Mouse (Mus musculus): ENCODE measurements around the gene Kcne3. TPM values are rescaled to one million over a fixed set of nuclear protein-coding genes. Genes with fewer than 3 reads are reported as not detected.

The Kcne3 gene
- total RNA-seq, 1 experiment = not detected

DNA sequence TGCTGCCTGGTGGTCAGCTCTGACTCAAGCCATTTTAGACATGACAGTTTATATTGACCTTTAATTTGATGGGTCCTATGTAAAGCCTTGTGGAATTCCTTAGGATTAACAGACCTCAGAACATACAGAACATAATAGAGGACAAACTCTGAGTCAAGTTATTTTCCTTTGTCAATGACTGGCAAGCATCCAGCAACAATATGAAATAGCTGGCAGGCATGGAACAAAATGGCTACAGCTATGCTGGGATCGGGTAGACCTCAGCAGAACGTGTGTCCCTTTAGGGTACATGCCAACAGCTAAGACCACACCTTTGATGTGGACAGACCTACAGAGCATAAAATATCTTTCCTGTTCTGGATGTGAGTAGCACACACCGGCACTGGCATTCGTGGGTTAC, 12.8 kb upstream of the Kcne3 start:
- no peak for DNase-seq (ENCODE audit: low read depth, low spot score)
- no peak overlapping the region for H3K27ac ChIP-seq (ENCODE audit: insufficient read depth, low read depth, low read length, poor library complexity, severe bottlenecking)
- H3K9me3 ChIP-seq (ENCODE audit: control insufficient read depth, insufficient read depth, low read depth, low read length) = no peaks in the 10 kb centered on the region
- H3K4me1 ChIP-seq (ENCODE audit: control insufficient read depth in 2 of 2, insufficient read depth in 2 of 2, low read length in 2 of 2, poor library complexity in 1 of 2) = no peaks in the 10 kb centered on the region; a peak in 1 of 4 replicates
- TF ChIP-seq ZNF384 (IDR thresholded peaks at IDR 0.05; ENCODE audit: low read depth, low read length) = no peak
- TF ChIP-seq CHD2 (IDR thresholded peaks at IDR 0.05; ENCODE audit: low read depth, low read length) = no peak
- H3K36me3 ChIP-seq (ENCODE audit: control insufficient read depth, insufficient read depth, low read length, poor library complexity, severe bottlenecking) = no peaks in the 10 kb centered on the region
- H3K4me3 ChIP-seq (ENCODE audit: insufficient read depth in 1 of 2, low read depth in 1 of 2, low read length in 2 of 2, poor library complexity in 1 of 2, severe bottlenecking in 1 of 2) = no peak overlapping the region
- no peak overlapping the region for H3K9ac ChIP-seq (ENCODE audit: insufficient read depth, low read depth, low read length, poor library complexity, severe bottlenecking)
- in situ Hi-C loops (cut with MboI; ENCODE audit: low sequenced_read_pairs in 2 of 2, unreplicated experiment in 2 of 2) = no loop called here

DNA sequence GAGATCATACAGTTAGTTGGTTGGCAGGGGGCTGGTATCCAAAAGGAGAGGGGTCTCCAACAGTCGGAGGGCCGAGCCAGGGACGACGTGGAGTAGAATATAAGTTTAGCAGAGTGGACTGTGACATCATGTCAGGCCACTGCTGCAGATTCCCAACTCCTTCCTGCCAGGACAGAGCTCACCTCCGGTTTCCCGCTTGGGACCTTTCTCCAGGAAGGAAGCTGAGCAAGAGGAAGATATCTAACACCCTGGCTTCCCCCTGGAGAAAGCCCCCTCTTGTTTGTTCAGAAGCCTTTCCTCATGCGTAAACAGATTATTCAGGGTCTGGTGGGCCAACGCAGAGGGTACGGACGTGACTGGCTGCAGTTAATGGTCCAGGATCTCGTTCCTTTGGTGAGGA, 7.6 kb upstream of the Kcne3 start:
- DNase-seq (ENCODE audit: low read depth, low spot score) = no peak
- no peak overlapping the region for H3K27ac ChIP-seq (ENCODE audit: insufficient read depth, low read depth, low read length, poor library complexity, severe bottlenecking)
- H3K9me3 ChIP-seq (ENCODE audit: control insufficient read depth, insufficient read depth, low read depth, low read length) = no peaks in the 10 kb centered on the region
- no peak overlapping the region for H3K4me3 ChIP-seq (ENCODE audit: insufficient read depth in 1 of 2, low read depth in 1 of 2, low read length in 2 of 2, poor library complexity in 1 of 2, severe bottlenecking in 1 of 2)
- no peak overlapping the region for H3K9ac ChIP-seq (ENCODE audit: insufficient read depth, low read depth, low read length, poor library complexity, severe bottlenecking)
- TF ChIP-seq ZNF384 (IDR thresholded peaks at IDR 0.05; ENCODE audit: low read depth, low read length) (no peak), ZC3H11A (IDR thresholded peaks at IDR 0.05; ENCODE audit: borderline replicate concordance, low read depth, low read length) (no peak), MAFK (IDR thresholded peaks at IDR 0.05; ENCODE audit: insufficient read depth, low read depth, low read length) (no peak), HCFC1 (IDR thresholded peaks at IDR 0.05; ENCODE audit: borderline replicate concordance, insufficient read depth, low read length) (no peak), CHD2 (IDR thresholded peaks at IDR 0.05; ENCODE audit: low read depth, low read length) (no peak)
- in situ Hi-C loops (cut with MboI; ENCODE audit: low sequenced_read_pairs in 2 of 2, unreplicated experiment in 2 of 2) = no loop called here
- no peaks in the 10 kb centered on the region for H3K4me1 ChIP-seq (ENCODE audit: control insufficient read depth in 2 of 2, insufficient read depth in 2 of 2, low read length in 2 of 2, poor library complexity in 1 of 2)
- no peaks in the 10 kb centered on the region for H3K36me3 ChIP-seq (ENCODE audit: control insufficient read depth, insufficient read depth, low read length, poor library complexity, severe bottlenecking)

DNA sequence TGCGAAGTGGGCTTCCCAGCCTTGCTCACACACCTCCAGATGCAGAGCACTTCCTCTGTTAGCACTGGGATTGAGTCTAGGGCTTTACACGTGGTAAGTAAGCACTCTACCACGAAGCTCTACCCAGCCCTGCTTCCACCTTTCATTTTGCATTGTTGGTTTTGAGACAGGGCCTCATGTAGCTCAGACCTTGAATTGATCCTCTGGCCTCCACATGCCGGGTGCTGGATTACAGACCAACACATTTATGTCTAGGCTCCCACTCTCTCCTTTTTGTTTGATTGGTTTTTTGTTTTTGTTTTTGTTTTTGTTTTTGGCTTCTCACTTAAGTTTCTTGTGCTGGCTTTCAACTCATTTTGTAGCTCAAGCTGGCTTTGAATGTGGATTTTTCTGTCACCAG, 5.5 kb upstream of the Kcne3 start:
- Histone ChIP-seq H3K27ac (ENCODE audit: insufficient read depth, low read depth, low read length, poor library complexity, severe bottlenecking) (no peak overlapping the region), H3K36me3 (ENCODE audit: control insufficient read depth, insufficient read depth, low read length, poor library complexity, severe bottlenecking) (no peaks in the 10 kb centered on the region), H3K4me1 (ENCODE audit: control insufficient read depth in 2 of 2, insufficient read depth in 2 of 2, low read length in 2 of 2, poor library complexity in 1 of 2) (no peaks in the 10 kb centered on the region), H3K9me3 (ENCODE audit: control insufficient read depth, insufficient read depth, low read depth, low read length) (no peaks in the 10 kb centered on the region), H3K9ac (ENCODE audit: insufficient read depth, low read depth, low read length, poor library complexity, severe bottlenecking) (no peak overlapping the region), H3K4me3 (ENCODE audit: insufficient read depth in 1 of 2, low read depth in 1 of 2, low read length in 2 of 2, poor library complexity in 1 of 2, severe bottlenecking in 1 of 2) (no peak overlapping the region)
- TF ChIP-seq HCFC1 (IDR thresholded peaks at IDR 0.05; ENCODE audit: borderline replicate concordance, insufficient read depth, low read length) = no peak
- TF ChIP-seq MAFK (IDR thresholded peaks at IDR 0.05; ENCODE audit: insufficient read depth, low read depth, low read length) = no peak
- no peak for TF ChIP-seq ZNF384 (IDR thresholded peaks at IDR 0.05; ENCODE audit: low read depth, low read length)
- no peak for TF ChIP-seq ZC3H11A (IDR thresholded peaks at IDR 0.05; ENCODE audit: borderline replicate concordance, low read depth, low read length)
- no peak for TF ChIP-seq CHD2 (IDR thresholded peaks at IDR 0.05; ENCODE audit: low read depth, low read length)
- in situ Hi-C loops (cut with MboI; ENCODE audit: low sequenced_read_pairs in 2 of 2, unreplicated experiment in 2 of 2) = no loop called here
- DNase-seq (ENCODE audit: low read depth, low spot score) = no peak

DNA sequence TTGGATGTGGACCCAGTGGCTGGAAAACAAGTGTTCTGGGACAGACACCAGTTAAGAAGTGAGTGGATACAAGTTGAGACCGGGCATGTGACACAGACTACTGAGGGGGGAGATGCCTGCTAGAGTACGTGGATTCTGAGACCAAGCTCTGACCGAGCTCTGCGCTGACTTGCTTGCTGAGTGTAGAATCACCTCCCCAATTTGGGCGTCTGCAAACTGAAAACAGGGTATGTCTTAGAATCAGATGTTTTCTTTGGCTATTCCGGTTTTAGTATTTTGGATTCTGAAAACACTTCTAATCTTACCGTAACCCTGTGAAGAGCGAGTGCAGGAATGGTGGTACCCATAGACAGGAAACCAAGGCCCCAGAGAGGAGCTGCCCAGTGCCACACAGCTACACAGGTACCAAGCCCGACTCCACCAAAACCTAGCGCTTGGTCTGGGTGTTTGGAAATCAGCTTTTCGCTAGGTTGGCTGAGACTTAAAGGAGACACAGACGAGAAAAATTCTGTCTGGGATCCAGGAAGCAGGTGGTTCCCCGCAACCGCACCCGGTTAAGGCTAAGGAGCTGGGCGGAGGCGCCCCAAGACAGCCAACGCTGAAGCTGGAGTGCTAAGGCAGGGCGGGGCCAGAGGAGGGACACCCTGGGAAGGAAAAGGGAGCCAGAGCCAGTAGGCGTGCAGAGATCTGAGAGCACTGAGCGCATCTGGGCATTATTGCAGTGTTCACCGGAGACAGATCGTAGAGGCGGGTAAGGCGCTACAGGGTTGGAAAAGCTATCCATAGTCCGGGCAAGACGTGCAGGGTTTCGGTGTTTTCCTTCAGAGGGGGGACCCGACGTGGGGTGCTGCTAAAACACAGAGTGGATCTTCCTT, 2.0 kb downstream of the Kcne3 start:
- Histone ChIP-seq H3K4me3 (ENCODE audit: insufficient read depth in 1 of 2, low read depth in 1 of 2, low read length in 2 of 2, poor library complexity in 1 of 2, severe bottlenecking in 1 of 2) (peak overlapping the region; percentile 41 to 72), H3K9me3 (ENCODE audit: control insufficient read depth, insufficient read depth, low read depth, low read length) (no peaks in the 10 kb centered on the region), H3K4me1 (ENCODE audit: control insufficient read depth in 2 of 2, insufficient read depth in 2 of 2, low read length in 2 of 2, poor library complexity in 1 of 2) (no peaks in the 10 kb centered on the region), H3K36me3 (ENCODE audit: control insufficient read depth, insufficient read depth, low read length, poor library complexity, severe bottlenecking) (no peaks in the 10 kb centered on the region), H3K9ac (ENCODE audit: insufficient read depth, low read depth, low read length, poor library complexity, severe bottlenecking) (no peak overlapping the region), H3K27ac (ENCODE audit: insufficient read depth, low read depth, low read length, poor library complexity, severe bottlenecking) (no peak overlapping the region)
- peak; percentile 35 for DNase-seq (ENCODE audit: low read depth, low spot score)
- TF ChIP-seq ZC3H11A (IDR thresholded peaks at IDR 0.05; ENCODE audit: borderline replicate concordance, low read depth, low read length) = no peak
- TF ChIP-seq ZNF384 (IDR thresholded peaks at IDR 0.05; ENCODE audit: low read depth, low read length) = no peak
- no peak for TF ChIP-seq MAFK (IDR thresholded peaks at IDR 0.05; ENCODE audit: insufficient read depth, low read depth, low read length)
- no peak for TF ChIP-seq HCFC1 (IDR thresholded peaks at IDR 0.05; ENCODE audit: borderline replicate concordance, insufficient read depth, low read length)
- TF ChIP-seq CHD2 (IDR thresholded peaks at IDR 0.05; ENCODE audit: low read depth, low read length) = no peak
- in situ Hi-C loops (cut with MboI; ENCODE audit: low sequenced_read_pairs in 2 of 2, unreplicated experiment in 2 of 2) = no loop called here

All from ES-E14 (cell line).